Mouse (Mus musculus): ENCODE results near the gene Gm44973.
A peak's percentile ranks its signal among the peaks of the same experiment; 100 is the strongest.
"Not testable (repeated sequence)": the region's sequence is repeated elsewhere in the genome, so short reads cannot be mapped to it uniquely, and the experiment has no call there.

The Gm44973 gene

GRCm38 (mm10) chr7:5076931-5077330, 61.6 kb downstream of the Gm44973 start:
- ATAC-seq (ENCODE audit: insufficient number of reproducible peaks, low FRiP score, low TSS enrichment), result no peak

DNA sequence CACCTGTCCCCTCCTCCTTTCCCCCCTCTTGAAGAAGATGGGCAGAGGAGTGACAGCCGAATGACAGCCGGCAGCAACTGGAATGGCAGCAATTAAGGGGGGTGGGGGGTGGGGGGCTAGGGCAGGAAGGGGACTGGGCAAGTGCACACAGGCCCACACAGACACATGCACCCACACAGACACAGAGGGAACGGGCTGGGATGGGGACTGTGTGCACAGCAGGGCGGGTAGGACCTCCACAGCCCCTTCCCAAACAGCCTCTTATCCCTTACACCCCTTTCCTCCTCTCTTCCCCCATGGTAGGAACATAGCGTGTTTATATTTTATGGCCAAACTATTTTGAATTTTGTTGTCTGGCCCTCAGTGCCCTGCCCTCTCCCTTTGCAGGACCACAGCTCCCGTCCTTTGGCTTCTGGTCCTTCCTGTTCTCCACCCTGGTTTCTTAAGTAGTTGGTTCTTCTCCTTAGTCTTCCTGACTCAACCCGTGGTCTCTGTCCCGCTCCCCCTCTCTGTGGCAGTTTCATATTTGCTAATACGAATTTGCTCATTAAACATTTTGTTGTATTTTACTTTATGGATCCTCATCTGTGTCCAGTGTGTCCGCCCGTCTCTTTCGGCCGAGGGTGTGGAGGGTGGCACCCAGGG, 64.2 kb downstream of the Gm44973 start:
- not testable (repeated sequence) for ATAC-seq (ENCODE audit: insufficient number of reproducible peaks, low FRiP score, low TSS enrichment)

DNA sequence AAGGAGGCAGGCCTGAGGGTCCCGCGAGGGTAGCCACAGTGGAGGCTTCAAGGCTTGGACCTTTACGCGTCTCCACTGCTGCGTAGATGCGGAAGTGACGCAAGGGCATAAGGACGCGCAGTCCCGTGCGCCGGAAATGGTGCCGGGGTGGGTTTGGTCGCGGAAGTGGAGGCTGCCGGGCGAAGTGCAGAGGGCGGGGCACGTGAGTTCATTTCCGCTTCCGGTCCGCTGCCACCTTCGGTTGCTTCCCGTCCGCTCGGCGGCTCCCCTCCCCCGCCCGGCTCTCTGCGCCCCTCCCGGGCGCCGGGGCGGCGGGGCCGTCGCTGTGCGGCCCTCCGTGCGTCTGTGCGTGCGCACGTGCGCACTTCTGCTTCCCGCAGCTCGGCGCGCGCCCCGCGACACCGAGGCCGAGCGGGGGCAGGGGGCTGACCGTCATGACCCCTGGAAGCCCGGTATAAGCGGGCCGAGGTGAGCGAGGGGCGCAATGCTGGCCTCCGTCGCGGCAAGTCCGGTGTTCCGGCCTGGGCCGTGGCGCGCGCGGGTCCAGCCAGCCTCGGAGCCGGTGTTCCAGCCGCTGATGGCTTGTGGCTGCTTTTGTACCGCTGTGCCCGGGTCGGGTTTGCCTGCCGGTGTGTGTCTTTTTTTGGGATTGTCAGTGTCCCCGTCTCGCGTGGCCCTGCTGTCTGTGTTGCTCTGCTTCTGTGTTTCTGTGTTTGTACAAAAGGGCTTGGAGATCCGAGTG, 64.9 kb downstream of the Gm44973 start, which contains the start of gene Epn1:
TSS of gene Epn1 (plus strand) at position 226 of the 742 bp plus-strand sequence.
- peak; percentile 97 for ATAC-seq (ENCODE audit: insufficient number of reproducible peaks, low FRiP score, low TSS enrichment)

- ATAC-seq (ENCODE audit: insufficient number of reproducible peaks, low FRiP score, low TSS enrichment), result no peak
Observed at GRCm38 (mm10) chr7:5080815-5081214, 65.5 kb downstream of the Gm44973 start.

DNA sequence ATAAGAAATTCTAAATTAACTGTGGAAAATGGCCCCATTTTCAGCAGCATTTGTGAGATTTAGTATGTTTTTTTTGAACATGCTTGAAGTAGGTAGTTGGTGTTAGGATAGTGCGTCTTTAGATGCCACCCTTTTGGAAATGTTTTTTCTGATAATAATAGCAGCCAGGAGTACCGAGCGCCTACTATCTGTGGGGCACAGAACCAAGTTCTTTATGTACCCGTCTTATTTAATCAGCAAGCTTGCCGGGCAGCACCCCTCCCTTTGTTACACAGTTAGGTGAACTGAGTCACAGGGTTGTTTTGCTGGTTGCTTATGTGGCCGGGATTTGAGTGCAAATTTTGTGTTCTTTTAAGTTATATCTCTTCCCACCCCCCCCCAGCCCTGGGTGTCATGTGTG, 65.9 kb downstream of the Gm44973 start:
- ATAC-seq (ENCODE audit: insufficient number of reproducible peaks, low FRiP score, low TSS enrichment), result no peak

GRCm38 (mm10) chr7:5081939-5082338, 66.6 kb downstream of the Gm44973 start:
- ATAC-seq (ENCODE audit: insufficient number of reproducible peaks, low FRiP score, low TSS enrichment), result no peak

Measured in cerebellum, adult (tissue).